Mouse (Mus musculus): ENCODE data around the gene Nrg3. TPM values are rescaled to one million over a fixed set of nuclear protein-coding genes. Genes with fewer than 3 reads are reported as not detected.

Gene Nrg3
- total and polyA plus RNA-seq, 3 experiments = not detected

DNA sequence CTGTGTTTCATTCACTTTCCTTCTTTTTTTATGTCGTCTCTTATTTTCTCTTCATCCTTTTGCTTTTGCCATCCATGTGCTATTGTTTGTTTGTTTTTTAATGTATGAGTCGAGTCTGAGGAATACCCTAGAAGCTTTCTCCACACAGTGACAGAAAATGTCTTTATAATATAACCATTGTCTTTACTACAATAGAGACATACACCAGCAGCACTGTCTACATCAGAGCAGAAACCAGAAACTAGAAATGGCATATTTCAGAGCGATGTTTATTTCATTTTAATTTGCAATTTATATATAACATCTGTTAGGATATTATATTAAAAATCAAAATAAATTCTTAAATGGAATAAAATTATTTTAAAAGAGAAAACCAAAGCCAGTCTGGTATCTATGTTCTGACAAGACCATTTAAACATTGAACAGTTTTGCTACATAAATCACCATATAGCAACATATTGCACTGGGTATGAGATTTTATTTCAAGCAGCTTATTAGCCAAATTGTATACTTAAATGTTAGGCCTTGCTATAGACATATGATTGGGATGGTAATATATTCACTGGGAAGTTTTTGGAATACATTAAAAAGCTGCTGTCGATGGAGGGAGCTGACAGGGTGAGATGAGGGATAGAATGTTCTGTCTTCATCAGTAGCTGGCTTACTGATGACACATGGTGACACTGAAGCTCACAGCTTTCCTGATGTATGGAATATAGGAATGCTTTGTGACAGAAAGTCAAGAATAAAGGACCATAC, 120.7 kb downstream of the Nrg3 start:
- Histone ChIP-seq H3K4me1 (ENCODE audit: control insufficient read depth in 1 of 2, insufficient read depth in 2 of 2, low read length in 2 of 2) (no peaks in the 10 kb centered on the region), H3K36me3 (ENCODE audit: control insufficient read depth in 1 of 2, insufficient read depth in 2 of 2, low read length in 2 of 2) (no peaks in the 10 kb centered on the region), H3K4me3 (ENCODE audit: control insufficient read depth in 1 of 2, insufficient read depth in 1 of 2, low read depth in 2 of 2, low read length in 2 of 2) (no peak overlapping the region), H3K27ac (ENCODE audit: control insufficient read depth, low read depth, low read length) (no peak overlapping the region), H3K27me3 (ENCODE audit: control insufficient read depth in 1 of 2, insufficient read depth in 2 of 2, low read length in 2 of 2) (no peaks in the 10 kb centered on the region), H3K9me3 (replicated peaks; ENCODE audit: insufficient read depth, low read length) (no peaks in the 10 kb centered on the region), H3K79me2 (ENCODE audit: control insufficient read depth, insufficient read depth, low read length, poor library complexity) (no peaks in the 10 kb centered on the region), H3K9ac (ENCODE audit: control insufficient read depth, low read depth, low read length, poor library complexity, severe bottlenecking) (no peak overlapping the region)
- no peak for DNase-seq (ENCODE audit: low read depth, low spot score)
- TF ChIP-seq CHD1 (IDR thresholded peaks at IDR 0.05; ENCODE audit: low read depth, low read length) = no peak

DNA sequence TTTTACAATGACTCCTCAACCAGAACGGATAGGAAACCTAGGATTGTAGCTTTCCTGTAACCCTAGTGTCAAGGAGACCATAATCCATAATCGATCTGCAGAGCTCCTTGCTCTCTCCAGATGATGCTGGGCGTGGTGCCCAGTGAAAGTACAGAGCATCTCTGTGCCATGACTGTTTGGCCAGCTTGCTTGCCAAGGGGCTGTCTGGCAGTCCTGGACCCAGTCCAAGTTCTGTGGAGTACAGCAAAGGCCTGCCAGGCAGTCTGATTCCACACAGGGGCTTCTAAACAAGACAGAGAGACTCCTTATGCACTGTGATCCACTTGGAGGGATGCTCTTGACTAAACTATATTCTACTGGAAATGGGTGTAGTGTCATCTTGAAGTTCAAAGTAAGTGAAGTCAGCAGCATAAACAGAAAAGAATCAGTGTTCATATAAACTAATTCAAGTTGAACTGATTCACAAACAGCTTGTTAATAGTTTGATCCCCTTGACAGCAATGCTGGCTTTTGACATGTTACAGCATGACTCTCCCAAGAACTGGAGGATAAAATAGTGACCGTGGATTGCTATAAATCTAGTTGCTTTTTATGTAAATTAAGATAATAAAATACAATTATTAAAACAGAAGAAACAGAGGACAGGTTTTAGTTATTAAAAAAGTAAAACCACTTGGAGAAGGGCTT, 155.3 kb downstream of the Nrg3 start:
- no peaks in the 10 kb centered on the region for H3K27me3 ChIP-seq (ENCODE audit: control insufficient read depth in 1 of 2, insufficient read depth in 2 of 2, low read length in 2 of 2)
- no peak overlapping the region for H3K4me3 ChIP-seq (ENCODE audit: control insufficient read depth in 1 of 2, insufficient read depth in 1 of 2, low read depth in 2 of 2, low read length in 2 of 2)
- TF ChIP-seq MAZ (IDR thresholded peaks at IDR 0.05; ENCODE audit: low read depth, low read length) = no peak
- no peak for TF ChIP-seq CHD2 (IDR thresholded peaks at IDR 0.05; ENCODE audit: low read length)
- TF ChIP-seq JUND (IDR thresholded peaks at IDR 0.05; ENCODE audit: low read depth, low read length) = no peak
- no peak for TF ChIP-seq HCFC1 (IDR thresholded peaks at IDR 0.05; ENCODE audit: low read depth, low read length)
- no peak for TF ChIP-seq TBP (IDR thresholded peaks at IDR 0.05; ENCODE audit: low read depth, low read length)
- no peak for TF ChIP-seq POLR2AphosphoS2 (IDR thresholded peaks at IDR 0.05; ENCODE audit: low read length)
- no peak for TF ChIP-seq EP300 (IDR thresholded peaks at IDR 0.05; ENCODE audit: low read depth in 1 of 2, low read length in 2 of 2)
- no peak for TF ChIP-seq ZNF384 (IDR thresholded peaks at IDR 0.05; ENCODE audit: low read depth, low read length)
- no peak for TF ChIP-seq GABPA (IDR thresholded peaks at IDR 0.05; ENCODE audit: low read depth, low read length)
- no peak for TF ChIP-seq ZMIZ1 (IDR thresholded peaks at IDR 0.05; ENCODE audit: low read depth, low read length)
- no peak for TF ChIP-seq MXI1 (IDR thresholded peaks at IDR 0.05; ENCODE audit: low read depth, low read length)
- no peak for TF ChIP-seq ETS1 (IDR thresholded peaks at IDR 0.05; ENCODE audit: low read depth, low read length)
- no peak for TF ChIP-seq POLR2AphosphoS5 (IDR thresholded peaks at IDR 0.05; ENCODE audit: borderline replicate concordance, low read depth, low read length)
- TF ChIP-seq NELFE (IDR thresholded peaks at IDR 0.05; ENCODE audit: low read depth, low read length) = no peak
- H3K27ac ChIP-seq (ENCODE audit: control insufficient read depth, low read depth, low read length) = no peak overlapping the region
- no peak overlapping the region for H3K9ac ChIP-seq (ENCODE audit: control insufficient read depth, low read depth, low read length, poor library complexity, severe bottlenecking)
- H3K36me3 ChIP-seq (ENCODE audit: control insufficient read depth in 1 of 2, insufficient read depth in 2 of 2, low read length in 2 of 2) = no peaks in the 10 kb centered on the region
- no peaks in the 10 kb centered on the region for H3K4me1 ChIP-seq (ENCODE audit: control insufficient read depth in 1 of 2, insufficient read depth in 2 of 2, low read length in 2 of 2)
- H3K9me3 ChIP-seq (replicated peaks; ENCODE audit: insufficient read depth, low read length) = no peaks in the 10 kb centered on the region
- DNase-seq (ENCODE audit: low read depth, low spot score) = no peak
- H3K79me2 ChIP-seq (ENCODE audit: control insufficient read depth, insufficient read depth, low read length, poor library complexity) = no peaks in the 10 kb centered on the region

Data from MEL (cell line).